Comparison of ENCODE assay signal across 10 mouse cellular contexts in genomic region chr7:142255517-142255916, GRCm38 (mm10). TPM values are rescaled to one million over a fixed set of nuclear protein-coding genes. Genes with fewer than 3 reads are reported as not detected.
A peak's percentile ranks its signal among the peaks of the same experiment; 100 is the strongest.
DNase-seq lines count a peak whose midpoint lies in the region; ATAC-seq and TF ChIP-seq lines count a peak whose summit lies in the region.
"Had no signal": no experiment of that assay in that cellular context is flagged by ENCODE, and none has a peak within 500 bp of the region (broad histone marks: within the 10 kb centered on the region; RNA-seq: fewer than 3 reads in every experiment).

No protein-coding gene starts in this region.

- H3K79me2 ChIP-seq in CH12.LX (replicated peaks; ENCODE audit: control insufficient read depth, extremely low read depth, insufficient read depth, poor library complexity, severe bottlenecking): no peaks in the 10 kb centered on the region

- H3K27me3 ChIP-seq in hindbrain, embryonic 11.5 days (ENCODE audit: control insufficient read depth, insufficient read depth, low read length): no peaks in the 10 kb centered on the region
- no peaks in the 10 kb centered on the region for H3K27me3 ChIP-seq in hindbrain, embryonic 12.5 days
- H3K27me3 ChIP-seq in CH12.LX (replicated peaks): peaks cover 42% of the 10 kb centered on the region
- no peaks in the 10 kb centered on the region for H3K27me3 ChIP-seq in embryonic facial prominence, embryonic 11.5 days (ENCODE audit: control insufficient read depth, insufficient read depth, low read length)
- H3K27me3 ChIP-seq: liver, embryonic 13.5 days had no signal

- ATAC-seq in hindbrain, embryonic 11.5 days (ENCODE audit: low FRiP score): no peak
- no peak for ATAC-seq in hindbrain, embryonic 12.5 days (ENCODE audit: low FRiP score)
- no peak for ATAC-seq in embryonic facial prominence, embryonic 11.5 days (replicated peaks; ENCODE audit: insufficient number of reproducible peaks, low FRiP score, low TSS enrichment, low read depth)
- no peak for ATAC-seq in erythroid progenitor cell, adult 5-6 weeks (replicated peaks; ENCODE audit: low FRiP score, poor library complexity, severe bottlenecking)

- no peaks in the 10 kb centered on the region for H3K4me1 ChIP-seq in hindbrain, embryonic 11.5 days (replicated peaks; ENCODE audit: control insufficient read depth, insufficient read depth, low read length)
- no peaks in the 10 kb centered on the region for H3K4me1 ChIP-seq in hindbrain, embryonic 12.5 days
- H3K4me1 ChIP-seq in CH12.LX (ENCODE audit: control insufficient read depth in 1 of 2, insufficient read depth in 2 of 2): no peaks in the 10 kb centered on the region; a peak in 1 of 4 replicates
- H3K4me1 ChIP-seq in embryonic facial prominence, embryonic 11.5 days (ENCODE audit: control insufficient read depth, insufficient read depth, low read length): no peaks in the 10 kb centered on the region
- no peaks in the 10 kb centered on the region for H3K4me1 ChIP-seq in olfactory bulb, adult 2 months (ENCODE audit: control insufficient read depth, insufficient read depth, low read length)
- H3K4me1 ChIP-seq: embryonic facial prominence, embryonic 15.5 days; liver, embryonic 13.5 days had no signal

- in situ Hi-C loops in CH12.LX (cut with MboI; ENCODE audit: low pct_ligation_motif_present, low pct_unique_long_range_greater_than_20kb, low sequenced_read_pairs): no loop called here

- H3K36me3 ChIP-seq in hindbrain, embryonic 11.5 days (ENCODE audit: control insufficient read depth, insufficient read depth, low read length): no peaks in the 10 kb centered on the region
- no peaks in the 10 kb centered on the region for H3K36me3 ChIP-seq in hindbrain, embryonic 12.5 days
- no peaks in the 10 kb centered on the region for H3K36me3 ChIP-seq in CH12.LX (replicated peaks in 1 of 2; ENCODE audit: control insufficient read depth in 1 of 2, insufficient read depth in 1 of 2, low read length in 1 of 2)
- H3K36me3 ChIP-seq in embryonic facial prominence, embryonic 11.5 days (replicated peaks; ENCODE audit: control insufficient read depth, insufficient read depth, low read depth, low read length): no peaks in the 10 kb centered on the region
- H3K36me3 ChIP-seq: embryonic facial prominence, embryonic 15.5 days; liver, embryonic 13.5 days had no signal

- no peak overlapping the region for H3K4me2 ChIP-seq in hindbrain, embryonic 11.5 days (replicated peaks; ENCODE audit: low read depth, low read length)
- no peak overlapping the region for H3K4me2 ChIP-seq in hindbrain, embryonic 12.5 days (replicated peaks)
- H3K4me2 ChIP-seq in CH12.LX (ENCODE audit: insufficient read depth, low read depth, poor library complexity, severe bottlenecking): no peak overlapping the region
- no peak overlapping the region for H3K4me2 ChIP-seq in embryonic facial prominence, embryonic 11.5 days (ENCODE audit: low read depth, low read length)
- H3K4me2 ChIP-seq: embryonic facial prominence, embryonic 15.5 days; liver, embryonic 13.5 days had no signal

- no peak overlapping the region for H3K27ac ChIP-seq in hindbrain, embryonic 11.5 days (ENCODE audit: low read depth, low read length)
- H3K27ac ChIP-seq in hindbrain, embryonic 12.5 days: no peak overlapping the region
- no peak overlapping the region for H3K27ac ChIP-seq in CH12.LX (ENCODE audit: insufficient read depth, low read depth)
- H3K27ac ChIP-seq in embryonic facial prominence, embryonic 11.5 days (replicated peaks; ENCODE audit: low read depth, low read length): no peak overlapping the region
- H3K27ac ChIP-seq in left cerebral cortex, adult 2 months: no peak overlapping the region
- H3K27ac ChIP-seq in olfactory bulb, adult 2 months (ENCODE audit: insufficient read depth, low read depth, low read length): no peak overlapping the region
- H3K27ac ChIP-seq: embryonic facial prominence, embryonic 15.5 days; liver, embryonic 13.5 days had no signal

- TF ChIP-seq EP300 in CH12.LX (IDR thresholded peaks at IDR 0.05; ENCODE audit: low read length): peak; percentile 45; the same call in 1 of the 2 replicates

- TF ChIP-seq CTCF in CH12.LX (conservative IDR thresholded peaks at IDR 0.05 in 1 of 2, IDR thresholded peaks at IDR 0.05 in 1 of 2; ENCODE audit: low read depth in 2 of 2, low read length in 2 of 2): peak; percentile 22 to 76
- peak; percentile 77 for TF ChIP-seq CTCF in left cerebral cortex, adult 2 months (IDR thresholded peaks at IDR 0.05)
- TF ChIP-seq CTCF in olfactory bulb, adult 2 months (IDR thresholded peaks at IDR 0.05; ENCODE audit: insufficient read depth, low read depth, low read length): peak; percentile 34; the same call in 1 of the 2 replicates

- no peak for TF ChIP-seq POLR2A in CH12.LX (IDR thresholded peaks at IDR 0.05; ENCODE audit: low read depth, low read length)
- no peak for TF ChIP-seq POLR2A in olfactory bulb, adult 2 months (IDR thresholded peaks at IDR 0.05; ENCODE audit: insufficient read depth, low read depth, low read length)

- no peaks in the 10 kb centered on the region for H3K9me3 ChIP-seq in hindbrain, embryonic 11.5 days (ENCODE audit: control insufficient read depth, low read length)
- no peaks in the 10 kb centered on the region for H3K9me3 ChIP-seq in hindbrain, embryonic 12.5 days (replicated peaks)
- no peaks in the 10 kb centered on the region for H3K9me3 ChIP-seq in CH12.LX (replicated peaks; ENCODE audit: low read length)
- no peaks in the 10 kb centered on the region for H3K9me3 ChIP-seq in embryonic facial prominence, embryonic 11.5 days (replicated peaks; ENCODE audit: control insufficient read depth, low read length)
- H3K9me3 ChIP-seq: embryonic facial prominence, embryonic 15.5 days; liver, embryonic 13.5 days had no signal

- DNase-seq in hindbrain, embryonic 11.5 days (ENCODE audit: low spot score): peak; percentile 62
- DNase-seq in CH12.LX (ENCODE audit: extremely low read depth): peak; percentile 36
- DNase-seq in adrenal gland, adult 8-10 months: peak; percentile 5
- peak; percentile 69 for DNase-seq in embryonic facial prominence, embryonic 11.5 days (ENCODE audit: low spot score)
- DNase-seq in left cerebral cortex, adult 2 months (ENCODE audit: extremely low spot score in 1 of 2, low spot score in 2 of 2): peak; percentile 26 to 28
- DNase-seq: liver, embryonic 13.5 days had no signal

- H3K4me3 ChIP-seq in hindbrain, embryonic 11.5 days (ENCODE audit: low read depth, low read length): no peak overlapping the region
- no peak overlapping the region for H3K4me3 ChIP-seq in hindbrain, embryonic 12.5 days
- no peak overlapping the region for H3K4me3 ChIP-seq in CH12.LX (replicated peaks in 1 of 3; ENCODE audit: low read depth in 2 of 3, low read length in 2 of 3, poor library complexity in 1 of 3)
- H3K4me3 ChIP-seq in embryonic facial prominence, embryonic 11.5 days (ENCODE audit: low read depth, low read length): no peak overlapping the region
- H3K4me3 ChIP-seq in left cerebral cortex, adult 2 months: no peak overlapping the region
- H3K4me3 ChIP-seq in olfactory bulb, adult 2 months (ENCODE audit: insufficient read depth, low read depth, low read length): no peak overlapping the region
- H3K4me3 ChIP-seq: embryonic facial prominence, embryonic 15.5 days; liver, embryonic 13.5 days had no signal

- peak; percentile 25 for TF ChIP-seq RAD21 in CH12.LX (IDR thresholded peaks at IDR 0.05; ENCODE audit: low read depth, low read length)

- intact Hi-C loops in left cerebral cortex, adult 2 months (cut with DNase I): no loop called here

- dilution Hi-C loops in CH12.LX (cut with MboI; ENCODE audit: extremely low pct_ligation_motif_present, extremely low pct_unique_long_range_greater_than_20kb, low sequenced_read_pairs): no loop called here

- 0% methylated on average over 2 of the region's 2 CpGs for WGBS in hindbrain, embryonic 11.5 days
- WGBS in hindbrain, embryonic 12.5 days: 0% methylated on average over 2 of the region's 2 CpGs
- 2% methylated on average over 2 of the region's 2 CpGs for WGBS in embryonic facial prominence, embryonic 11.5 days
- WGBS in olfactory bulb, adult 2 months: 2% methylated on average over 2 of the region's 2 CpGs

- no peak overlapping the region for H3K9ac ChIP-seq in hindbrain, embryonic 11.5 days (ENCODE audit: low read depth, low read length)
- H3K9ac ChIP-seq in hindbrain, embryonic 12.5 days: no peak overlapping the region
- H3K9ac ChIP-seq in CH12.LX (ENCODE audit: insufficient read depth, low read depth): no peak overlapping the region
- H3K9ac ChIP-seq in embryonic facial prominence, embryonic 11.5 days (replicated peaks; ENCODE audit: low read length): no peak overlapping the region
- H3K9ac ChIP-seq: embryonic facial prominence, embryonic 15.5 days; liver, embryonic 13.5 days had no signal

RNA-seq across cellular contexts. Expression of gene Gm2431, which starts 2.6 kb away (rescaled TPM):
- polyA plus RNA-seq in hindbrain, embryonic 11.5 days (2014; fragmentation: Nextera tagmentation; extraction: Ambion mirVana): not detected in 2 replicates
- polyA plus RNA-seq in hindbrain, embryonic 12.5 days (2016; fragmentation: Nextera tagmentation; extraction: Ambion mirVana): not detected in 2 replicates
- total RNA-seq in CH12.LX (2012; rRNA removed) (not detected in 2 replicates), CH12.LX (2014; rRNA removed) (not detected in 2 replicates)
- polyA plus RNA-seq in CH12.LX (2012; ENCODE audit: insufficient read length, low read depth): not detected in 2 replicates
- total RNA-seq in adrenal gland, adult 8-10 months (2022): not detected
- polyA plus RNA-seq in embryonic facial prominence, embryonic 11.5 days (2014; fragmentation: Nextera tagmentation; extraction: Ambion mirVana): not detected in 2 replicates
- not detected for total RNA-seq in left cerebral cortex, adult 2 months (2021)
- polyA plus RNA-seq in olfactory bulb, adult 2 months (2012; ENCODE audit: insufficient read depth, insufficient read length, low replicate concordance, missing spikeins): not detected in 2 replicates
- total RNA-seq in erythroid progenitor cell, adult 5-6 weeks (2015; ENCODE audit: low replicate concordance): not detected in 2 replicates
- total RNA-seq in erythroid progenitor cell, adult 5-6 weeks (2017; ENCODE audit: low replicate concordance): not detected in 2 replicates
- polyA plus RNA-seq: embryonic facial prominence, embryonic 15.5 days; liver, embryonic 13.5 days had no signal

RNA-seq across cellular contexts. Expression of gene Gm40460, which starts 14.6 kb away (rescaled TPM):
- not detected in 2 replicates for polyA plus RNA-seq in hindbrain, embryonic 11.5 days (2014; fragmentation: Nextera tagmentation; extraction: Ambion mirVana)
- not detected in 2 replicates for polyA plus RNA-seq in hindbrain, embryonic 12.5 days (2016; fragmentation: Nextera tagmentation; extraction: Ambion mirVana)
- total RNA-seq in CH12.LX (2012; rRNA removed) (not detected in 2 replicates), CH12.LX (2014; rRNA removed) (not detected in 2 replicates)
- not detected in 2 replicates for polyA plus RNA-seq in CH12.LX (2012; ENCODE audit: insufficient read length, low read depth)
- not detected for total RNA-seq in adrenal gland, adult 8-10 months (2022)
- polyA plus RNA-seq in embryonic facial prominence, embryonic 11.5 days (2014; fragmentation: Nextera tagmentation; extraction: Ambion mirVana): not detected in 2 replicates
- not detected for total RNA-seq in left cerebral cortex, adult 2 months (2021)
- not detected in 2 replicates for polyA plus RNA-seq in olfactory bulb, adult 2 months (2012; ENCODE audit: insufficient read depth, insufficient read length, low replicate concordance, missing spikeins)
- not detected in 2 replicates for total RNA-seq in erythroid progenitor cell, adult 5-6 weeks (2015; ENCODE audit: low replicate concordance)
- not detected in 2 replicates for total RNA-seq in erythroid progenitor cell, adult 5-6 weeks (2017; ENCODE audit: low replicate concordance)
- polyA plus RNA-seq: liver, embryonic 13.5 days had no signal

RNA-seq across cellular contexts. Expression of gene Gm4559, which starts 18.6 kb away (rescaled TPM):
- not detected in 2 replicates for polyA plus RNA-seq in hindbrain, embryonic 11.5 days (2014; fragmentation: Nextera tagmentation; extraction: Ambion mirVana)
- polyA plus RNA-seq in hindbrain, embryonic 12.5 days (2016; fragmentation: Nextera tagmentation; extraction: Ambion mirVana): not detected in 2 replicates
- total RNA-seq in CH12.LX (2012; rRNA removed) (not detected in 2 replicates), CH12.LX (2014; rRNA removed) (not detected in 2 replicates)
- polyA plus RNA-seq in CH12.LX (2012; ENCODE audit: insufficient read length, low read depth): not detected in 2 replicates
- not detected for total RNA-seq in adrenal gland, adult 8-10 months (2022)
- polyA plus RNA-seq in embryonic facial prominence, embryonic 11.5 days (2014; fragmentation: Nextera tagmentation; extraction: Ambion mirVana): not detected in 2 replicates
- total RNA-seq in left cerebral cortex, adult 2 months (2021): not detected
- polyA plus RNA-seq in olfactory bulb, adult 2 months (2012; ENCODE audit: insufficient read depth, insufficient read length, low replicate concordance, missing spikeins): not detected in 2 replicates
- total RNA-seq in erythroid progenitor cell, adult 5-6 weeks (2015; ENCODE audit: low replicate concordance): not detected in 2 replicates
- total RNA-seq in erythroid progenitor cell, adult 5-6 weeks (2017; ENCODE audit: low replicate concordance): not detected in 2 replicates
- polyA plus RNA-seq: liver, embryonic 13.5 days had no signal

RNA-seq across cellular contexts. Expression of gene Krtap5-5, which starts 25.7 kb away (rescaled TPM):
- polyA plus RNA-seq in hindbrain, embryonic 11.5 days (2014; fragmentation: Nextera tagmentation; extraction: Ambion mirVana): not detected in 2 replicates
- polyA plus RNA-seq in hindbrain, embryonic 12.5 days (2016; fragmentation: Nextera tagmentation; extraction: Ambion mirVana): not detected in 2 replicates
- total RNA-seq in CH12.LX (2012; rRNA removed): not detected in 2 replicates
- not detected in 2 replicates for total RNA-seq in CH12.LX (2014; rRNA removed)
- not detected in 2 replicates for polyA plus RNA-seq in CH12.LX (2012; ENCODE audit: insufficient read length, low read depth)
- not detected for total RNA-seq in adrenal gland, adult 8-10 months (2022)
- polyA plus RNA-seq in embryonic facial prominence, embryonic 11.5 days (2014; fragmentation: Nextera tagmentation; extraction: Ambion mirVana): not detected in 2 replicates
- not detected for total RNA-seq in left cerebral cortex, adult 2 months (2021)
- not detected in 2 replicates for polyA plus RNA-seq in olfactory bulb, adult 2 months (2012; ENCODE audit: insufficient read depth, insufficient read length, low replicate concordance, missing spikeins)
- not detected in 2 replicates for total RNA-seq in erythroid progenitor cell, adult 5-6 weeks (2015; ENCODE audit: low replicate concordance)
- not detected in 2 replicates for total RNA-seq in erythroid progenitor cell, adult 5-6 weeks (2017; ENCODE audit: low replicate concordance)
- polyA plus RNA-seq: liver, embryonic 13.5 days had no signal

RNA-seq across cellular contexts. Expression of gene Krtap5-1, which starts 41.4 kb away (rescaled TPM):
- not detected in 2 replicates for polyA plus RNA-seq in hindbrain, embryonic 11.5 days (2014; fragmentation: Nextera tagmentation; extraction: Ambion mirVana)
- polyA plus RNA-seq in hindbrain, embryonic 12.5 days (2016; fragmentation: Nextera tagmentation; extraction: Ambion mirVana): not detected in 2 replicates
- total RNA-seq in CH12.LX (2012; rRNA removed): not detected in 2 replicates
- not detected in 2 replicates for total RNA-seq in CH12.LX (2014; rRNA removed)
- not detected in 2 replicates for polyA plus RNA-seq in CH12.LX (2012; ENCODE audit: insufficient read length, low read depth)
- total RNA-seq in adrenal gland, adult 8-10 months (2022): not detected
- not detected in 2 replicates for polyA plus RNA-seq in embryonic facial prominence, embryonic 11.5 days (2014; fragmentation: Nextera tagmentation; extraction: Ambion mirVana)
- total RNA-seq in left cerebral cortex, adult 2 months (2021): not detected
- polyA plus RNA-seq in olfactory bulb, adult 2 months (2012; ENCODE audit: insufficient read depth, insufficient read length, low replicate concordance, missing spikeins): not detected in 2 replicates
- not detected in 2 replicates for total RNA-seq in erythroid progenitor cell, adult 5-6 weeks (2015; ENCODE audit: low replicate concordance)
- not detected in 2 replicates for total RNA-seq in erythroid progenitor cell, adult 5-6 weeks (2017; ENCODE audit: low replicate concordance)
- polyA plus RNA-seq: liver, embryonic 13.5 days had no signal

Comparison
In these comparisons a context has a peak if more than half of its experiments do, and no peak if none do; other contexts are left out.
1. DNase-seq: peak in every context shown above with its lines; median percentile 69 in embryonic facial prominence, embryonic 11.5 days; 62 in hindbrain, embryonic 11.5 days; 36 in CH12.LX; 27 in left cerebral cortex, adult 2 months; 5 in adrenal gland, adult 8-10 months.